Mouse (Mus musculus) right cerebral cortex, postnatal 14 days (tissue): Measurements from ENCODE around the gene Megf11.

Experiments
- DNase-seq: peaks from one replicate; pipeline ENCODE4 v3.0.0; 2022

The Megf11 gene

GRCm38 (mm10) chr9:64528061-64528460 lies 142.6 kb downstream of the Megf11 start:
- DNase-seq: peak; percentile 45

GRCm38 (mm10) chr9:64528595-64528994 lies 143.2 kb downstream of the Megf11 start:
- no peak for DNase-seq

- DNase-seq: no peak
Measured at GRCm38 (mm10) chr9:64531935-64532334, 146.5 kb downstream of the Megf11 start.

GRCm38 (mm10) chr9:64532711-64533242 lies 147.4 kb downstream of the Megf11 start:
- DNase-seq: no peak

- DNase-seq: no peak
Measured at GRCm38 (mm10) chr9:64533488-64534119, 148.2 kb downstream of the Megf11 start.

GRCm38 (mm10) chr9:64534313-64534712 lies 148.9 kb downstream of the Megf11 start:
- DNase-seq: no peak

- no peak for DNase-seq
Measured at GRCm38 (mm10) chr9:64534856-64535539, 149.6 kb downstream of the Megf11 start.

GRCm38 (mm10) chr9:64537821-64538220 lies 152.4 kb downstream of the Megf11 start:
- no peak for DNase-seq

- DNase-seq: no peak
Measured at GRCm38 (mm10) chr9:64542246-64542645, 156.8 kb downstream of the Megf11 start.

GRCm38 (mm10) chr9:64543125-64543524 lies 157.7 kb downstream of the Megf11 start:
- DNase-seq: no peak

- no peak for DNase-seq
Measured at GRCm38 (mm10) chr9:64546344-64546991, 161.0 kb downstream of the Megf11 start.

- no peak for DNase-seq
Measured at GRCm38 (mm10) chr9:64548332-64548731, 162.9 kb downstream of the Megf11 start.

- DNase-seq: no peak
Measured at GRCm38 (mm10) chr9:64551307-64551706, 165.9 kb downstream of the Megf11 start.

GRCm38 (mm10) chr9:64552046-64552445 lies 166.6 kb downstream of the Megf11 start:
- DNase-seq: no peak

GRCm38 (mm10) chr9:64553441-64553840 lies 168.0 kb downstream of the Megf11 start:
- DNase-seq: no peak

- DNase-seq: no peak
Measured at GRCm38 (mm10) chr9:64555620-64556019, 170.2 kb downstream of the Megf11 start.

GRCm38 (mm10) chr9:64557110-64557745 lies 171.8 kb downstream of the Megf11 start:
- no peak for DNase-seq

- DNase-seq: no peak
Measured at GRCm38 (mm10) chr9:64557846-64558530, 172.6 kb downstream of the Megf11 start.

GRCm38 (mm10) chr9:64564315-64564767 lies 178.9 kb downstream of the Megf11 start:
- no peak for DNase-seq

GRCm38 (mm10) chr9:64565915-64566314 lies 180.5 kb downstream of the Megf11 start:
- no peak for DNase-seq

- no peak for DNase-seq
Measured at GRCm38 (mm10) chr9:64566376-64566775, 180.9 kb downstream of the Megf11 start.

GRCm38 (mm10) chr9:64567482-64567881 lies 182.1 kb downstream of the Megf11 start:
- DNase-seq: no peak
